Comparison of ENCODE assay signal across 16 mouse cellular contexts in genomic region chr4:135425625-135426024, GRCm38 (mm10). TPM values are rescaled to one million over a fixed set of nuclear protein-coding genes. Genes with fewer than 3 reads are reported as not detected.
DNase-seq lines count a peak whose midpoint lies in the region; ATAC-seq lines count a peak whose summit lies in the region.
"Had no signal": no experiment of that assay in that cellular context is flagged by ENCODE, and none has a peak within 500 bp of the region (broad histone marks: within the 10 kb centered on the region; RNA-seq: fewer than 3 reads in every experiment).

No protein-coding gene starts in this region.

- 61% methylated on average over 9 of the region's 9 CpGs for WGBS in forebrain, embryonic 16.5 days
- 88% methylated on average over 9 of the region's 9 CpGs for WGBS in forebrain, embryonic 12.5 days

- no peak overlapping the region for H3K4me3 ChIP-seq in forebrain, embryonic 16.5 days (replicated peaks; ENCODE audit: low read length)
- H3K4me3 ChIP-seq in forebrain, embryonic 12.5 days (replicated peaks) = no peak overlapping the region
- H3K4me3 ChIP-seq: erythroblast, embryonic 14.5 days; heart, adult 2 months had no signal

- peak; percentile 63 for ATAC-seq in forebrain, embryonic 16.5 days
- ATAC-seq in forebrain, embryonic 12.5 days (ENCODE audit: low FRiP score) = no peak

- H3K4me1 ChIP-seq in forebrain, embryonic 16.5 days (replicated peaks; ENCODE audit: control insufficient read depth, insufficient read depth, low read length) = peaks cover 5% of the 10 kb centered on the region; the same call in 1 of the 2 replicates
- H3K4me1 ChIP-seq in forebrain, embryonic 12.5 days = no peaks in the 10 kb centered on the region

- H3K4me2 ChIP-seq in forebrain, embryonic 16.5 days (ENCODE audit: low read length) = no peak overlapping the region
- no peak overlapping the region for H3K4me2 ChIP-seq in forebrain, embryonic 12.5 days

- intact Hi-C loops in gastrocnemius, postnatal 36 days (cut with DNase I) = no loop called here

- no peak overlapping the region for H3K27ac ChIP-seq in forebrain, embryonic 16.5 days (ENCODE audit: low read length)
- no peak overlapping the region for H3K27ac ChIP-seq in forebrain, embryonic 12.5 days
- H3K27ac ChIP-seq: heart, adult 2 months had no signal

- no peaks in the 10 kb centered on the region for H3K27me3 ChIP-seq in forebrain, embryonic 16.5 days (replicated peaks; ENCODE audit: control insufficient read depth, insufficient read depth, low read length)
- H3K27me3 ChIP-seq in forebrain, embryonic 12.5 days = no peaks in the 10 kb centered on the region

- H3K9ac ChIP-seq in forebrain, embryonic 16.5 days (replicated peaks; ENCODE audit: low read depth, low read length) = no peak overlapping the region
- H3K9ac ChIP-seq in forebrain, embryonic 12.5 days = no peak overlapping the region

- DNase-seq in frontal cortex, adult 2 months (ENCODE audit: extremely low spot score in 1 of 2, low spot score in 1 of 2) = peak; percentile 65 to 82
- peak; percentile 50 to 64 for DNase-seq in layer of hippocampus, postnatal 25 days (ENCODE audit: extremely low spot score in 1 of 2, low spot score in 1 of 2)
- DNase-seq in right cerebral cortex, postnatal 14 days = peak; percentile 70
- DNase-seq in kidney, adult 9 months = no peak
- DNase-seq in gastrocnemius, postnatal 36 days = no peak
- DNase-seq in kidney, adult 8-10 months = no peak
- DNase-seq: B cell, adult 2 months; heart, adult 2 months; heart, postnatal 36 days; kidney, postnatal 4 days; lung, adult 18-20 months; thymus, postnatal 14 days had no signal

- H3K36me3 ChIP-seq in forebrain, embryonic 16.5 days (ENCODE audit: control insufficient read depth, insufficient read depth) = no peaks in the 10 kb centered on the region
- peaks cover 20% of the 10 kb centered on the region; the same call in 1 of the 2 replicates for H3K36me3 ChIP-seq in forebrain, embryonic 12.5 days (replicated peaks)

- H3K9me3 ChIP-seq in forebrain, embryonic 16.5 days (ENCODE audit: control insufficient read depth, low read length) = no peaks in the 10 kb centered on the region
- no peaks in the 10 kb centered on the region for H3K9me3 ChIP-seq in forebrain, embryonic 12.5 days

RNA-seq across cellular contexts. Expression of gene Rcan3, which starts 8.0 kb away (rescaled TPM):
- polyA plus RNA-seq in forebrain, embryonic 16.5 days (2015; fragmentation: Nextera tagmentation; extraction: Ambion mirVana) = 30.9 and 36.6 TPM in 2 replicates
- 18.6 and 20.2 TPM in 2 replicates for polyA plus RNA-seq in forebrain, embryonic 12.5 days (2016; fragmentation: Nextera tagmentation; extraction: Ambion mirVana)
- 31.8 and 32.8 TPM in 2 replicates for polyA plus RNA-seq in frontal cortex, adult 2 months (2012; rRNA removed)
- total RNA-seq in layer of hippocampus, postnatal 25 days (2021) = 10 to 100 TPM; 27.8 to 29.7 TPM
- total RNA-seq in gastrocnemius, postnatal 36 days (2021) = 1 to 10 TPM; 3.2 to 4.0 TPM

RNA-seq across cellular contexts. Expression of gene Ncmap, which starts 27.6 kb away (rescaled TPM):
- polyA plus RNA-seq in forebrain, embryonic 16.5 days (2015; fragmentation: Nextera tagmentation; extraction: Ambion mirVana) = 0.71 and 0.83 TPM in 2 replicates
- 0.63 and 1.1 TPM in 2 replicates for polyA plus RNA-seq in forebrain, embryonic 12.5 days (2016; fragmentation: Nextera tagmentation; extraction: Ambion mirVana)
- polyA plus RNA-seq in frontal cortex, adult 2 months (2012; rRNA removed) = 1.3 and 1.9 TPM in 2 replicates
- total RNA-seq in layer of hippocampus, postnatal 25 days (2021) = under 1 TPM in 1 of 2 experiments, not detected in 1; 0.54 TPM
- total RNA-seq in gastrocnemius, postnatal 36 days (2021) = 1 to 10 TPM; 2.2 to 4.9 TPM
- total RNA-seq: common myeloid progenitor, adult 5-6 weeks had no signal
- polyA plus RNA-seq: erythroblast, embryonic 14.5 days had no signal

Comparison
In these comparisons a context has a peak if more than half of its experiments do, and no peak if none do; other contexts are left out.
1. DNase-seq: peak in frontal cortex, adult 2 months (2 of 2), layer of hippocampus, postnatal 25 days (2 of 2) and right cerebral cortex, postnatal 14 days (single experiment); none in kidney, adult 9 months (single experiment), gastrocnemius, postnatal 36 days (0 of 2) and kidney, adult 8-10 months (0 of 2).